Mouse (Mus musculus) liver, embryonic 14.5 days (tissue): Measurements from ENCODE around the gene Nfkbid. TPM values are rescaled to one million over a fixed set of nuclear protein-coding genes. Genes with fewer than 3 reads are reported as not detected.
A peak's percentile ranks its signal among the peaks of the same experiment; 100 is the strongest.

Experiments
- ATAC-seq: fragments of 200-750 bp; cut with Nextera tagmentation; 2 replicates; pipeline ENCODE4 v1.8.0; 2017; ENCODE audit warnings: moderate number of reproducible peaks, mild to moderate bottlenecking, moderate library complexity; ENCODE audit not compliant: insufficient read depth
- DNase-seq, 3 experiments: peaks; one replicate each; pipeline ENCODE4 v3.0.0-alpha.2; 2012 to 2013; ENCODE audit warnings: low read depth in 3 of 3, low spot score in 3 of 3
- H3K27ac ChIP-seq: fragments of 300-500 bp; sonication (generic); 2 replicates; pipeline ENCODE4 v1.5.1; 2014; ENCODE audit warnings: moderate library complexity, mild to moderate bottlenecking, control low read depth, inconsistent platforms
- H3K27me3 ChIP-seq: fragments of 300-500 bp; sonication (generic); 2 replicates; pipeline ENCODE4 v1.6.1; 2014; ENCODE audit warnings: mild to moderate bottlenecking, low read length, moderate library complexity; ENCODE audit not compliant: control insufficient read depth, insufficient read depth
- H3K36me3 ChIP-seq: fragments of 300-500 bp; sonication (generic); replicated peaks from 2 replicates; pipeline ENCODE4 v1.6.1; 2014; ENCODE audit warnings: low read depth; ENCODE audit not compliant: control insufficient read depth, insufficient read depth
- H3K4me1 ChIP-seq, 2 experiments: fragments of 200-500 bp in 1 of 2; fragments of 300-500 bp in 1 of 2; sonication (generic) in 1 of 2; replicated peaks; 2 replicates each; pipeline ENCODE4 v1.6.1; 2012 to 2014; ENCODE audit warnings: antibody characterized with exemption in 1 of 2, inconsistent platforms in 1 of 2, low read length in 1 of 2; ENCODE audit not compliant: control insufficient read depth in 2 of 2, insufficient read depth in 2 of 2
- H3K4me2 ChIP-seq: fragments of 300-500 bp; sonication (generic); 2 replicates; pipeline ENCODE4 v1.6.1; 2014; ENCODE audit warnings: low read depth, mild to moderate bottlenecking, control low read depth, moderate library complexity
- H3K4me3 ChIP-seq, 2 experiments: fragments of 200-500 bp in 1 of 2; fragments of 300-500 bp in 1 of 2; sonication (generic) in 1 of 2; 2 replicates each; pipeline ENCODE4 v1.5.1; 2012 to 2014; ENCODE audit warnings: low read depth in 2 of 2, low read length in 2 of 2, mild to moderate bottlenecking in 2 of 2, control low read depth in 1 of 2, inconsistent platforms in 1 of 2, moderate library complexity in 1 of 2; ENCODE audit not compliant: insufficient read depth in 1 of 2
- H3K9ac ChIP-seq: fragments of 300-500 bp; sonication (generic); replicated peaks from 2 replicates; pipeline ENCODE4 v1.6.1; 2014; ENCODE audit warnings: mild to moderate bottlenecking, control low read depth, moderate library complexity
- H3K9me3 ChIP-seq: fragments of 300-500 bp; sonication (generic); 2 replicates; pipeline ENCODE4 v1.6.1; 2016; ENCODE audit warnings: low read length, mixed read lengths; ENCODE audit not compliant: control insufficient read depth
- CTCF ChIP-seq: IDR thresholded peaks from 2 replicates; pipeline ENCODE4 v1.5.1; 2016; ENCODE audit warnings: antibody characterized with exemption, low read depth, control low read depth
- EP300 ChIP-seq: IDR thresholded peaks from 2 replicates; pipeline ENCODE4 v1.6.1; 2016; ENCODE audit warnings: antibody characterized with exemption, low read depth
- WGBS: fragments of 180-500 bp; shearing (Covaris S2); extraction: QIAGEN DNeasy Blood & Tissue Kit; methylation state at CpG from one replicate; pipeline ENCODE4 v1.1.7; 2014; ENCODE audit not compliant: insufficient replicate concordance; 5-methylcytosine and 5-hydroxymethylcytosine counted together
- polyA plus RNA-seq, 2 experiments: library from polyadenylated mRNA; depleted of rRNA in 1 of 2; stranded (reverse) in 1 of 2; unstranded in 1 of 2; fragments of >200 nt; fragmentation: Nextera tagmentation in 1 of 2; extraction: Ambion mirVana in 1 of 2; gene quantifications; 2 replicates each; pipeline versions ENCODE4 v1.2.1 to v1.2.3; 2012 to 2014

Nfkbid gene
- polyA plus RNA-seq, 2 experiments, result 0.69 to 1.2 TPM

DNA sequence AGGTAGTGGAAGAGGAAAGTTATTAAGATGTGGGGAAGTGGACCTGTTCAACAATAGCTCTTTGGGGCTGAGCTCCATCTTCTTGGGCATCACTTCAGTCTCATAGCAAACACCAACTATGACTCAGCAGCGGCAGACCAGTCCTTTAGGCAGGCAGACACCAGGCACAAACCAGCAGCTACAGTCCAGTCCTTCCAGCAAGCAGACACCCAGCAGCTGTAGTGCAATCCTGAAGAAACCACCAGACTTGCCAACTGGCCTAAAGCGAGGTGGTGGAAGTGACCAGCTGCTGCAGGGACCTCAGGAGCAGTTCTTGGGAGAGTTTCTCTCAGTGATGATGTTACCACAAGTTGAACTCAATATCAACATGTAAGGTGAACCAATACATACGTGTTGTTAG is 12.9 kb upstream of the Nfkbid start:
- Histone ChIP-seq H3K9ac (no peak overlapping the region), H3K27ac (no peak overlapping the region), H3K36me3 (no peaks in the 10 kb centered on the region), H3K4me1 (peaks cover 0 to 5% of the 10 kb centered on the region in 2 experiments; a peak in 1 of 4 replicates), H3K4me2 (no peak overlapping the region), H3K27me3 (no peaks in the 10 kb centered on the region), H3K4me3 (no peak overlapping the region), H3K9me3 (no peaks in the 10 kb centered on the region)
- TF ChIP-seq CTCF, result no peak
- TF ChIP-seq EP300, result no peak
- ATAC-seq (no peak), DNase-seq (no peak)
- 49% methylated on average over 3 of the region's 3 CpGs for WGBS

DNA sequence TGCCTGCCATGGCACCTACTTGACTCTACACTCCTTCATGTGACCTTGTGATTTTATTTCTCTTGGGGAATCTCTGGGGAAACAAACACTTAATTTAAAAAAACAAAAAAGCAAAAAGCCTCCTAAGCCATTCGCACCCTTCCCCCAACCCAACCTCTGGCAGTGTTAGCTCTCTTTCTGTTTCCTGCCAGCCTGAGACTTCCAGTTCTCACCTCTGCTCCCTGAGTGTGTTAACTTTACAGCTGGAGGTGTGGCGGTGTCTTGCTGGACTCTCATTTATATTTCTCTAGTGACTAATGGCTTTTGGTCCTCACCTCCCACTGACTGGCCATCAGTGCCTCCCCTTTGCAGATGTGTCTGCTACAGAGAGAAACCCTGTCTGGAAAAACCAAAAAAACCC is 11.7 kb upstream of the Nfkbid start:
- ATAC-seq (no peak), DNase-seq (no peak)
- TF ChIP-seq EP300 (no peak), CTCF (no peak)
- no peak overlapping the region for H3K27ac ChIP-seq
- H3K36me3 ChIP-seq, result no peaks in the 10 kb centered on the region
- WGBS, result 59% methylated on average over 2 of the region's 2 CpGs
- H3K4me1 ChIP-seq, result peaks cover 0 to 5% of the 10 kb centered on the region in 2 experiments; a peak in 1 of 4 replicates
- no peak overlapping the region for H3K9ac ChIP-seq
- no peaks in the 10 kb centered on the region for H3K9me3 ChIP-seq
- no peak overlapping the region for H3K4me2 ChIP-seq
- H3K4me3 ChIP-seq, result no peak overlapping the region
- H3K27me3 ChIP-seq, result no peaks in the 10 kb centered on the region

DNA sequence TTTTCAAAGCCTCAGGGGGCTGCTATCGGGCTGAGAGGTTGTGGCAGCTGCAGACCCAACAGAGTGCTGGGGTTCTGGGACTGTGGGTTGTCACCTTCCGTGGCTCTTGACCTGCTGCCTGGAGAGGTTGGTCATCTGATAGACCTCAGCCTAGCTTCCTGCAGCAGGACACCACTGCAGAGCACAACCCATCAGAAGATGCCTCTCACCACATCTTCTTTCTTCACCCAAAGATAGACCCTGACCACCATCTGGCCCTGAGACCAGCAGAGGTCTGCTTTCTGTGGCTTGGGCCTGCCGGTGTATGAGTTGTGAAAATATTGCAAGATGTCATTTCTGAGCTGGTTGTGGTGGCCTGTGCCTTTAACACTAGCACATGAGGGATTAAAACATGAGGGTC is 10.5 kb upstream of the Nfkbid start:
- peaks cover 0 to 5% of the 10 kb centered on the region in 2 experiments; a peak in 1 of 4 replicates for H3K4me1 ChIP-seq
- 31% methylated on average over 3 of the region's 3 CpGs for WGBS
- H3K4me2 ChIP-seq, result no peak overlapping the region
- H3K9ac ChIP-seq, result no peak overlapping the region
- no peak overlapping the region for H3K4me3 ChIP-seq
- DNase-seq (no peak), ATAC-seq (no peak)
- no peaks in the 10 kb centered on the region for H3K36me3 ChIP-seq
- H3K27ac ChIP-seq, result no peak overlapping the region
- no peaks in the 10 kb centered on the region for H3K27me3 ChIP-seq
- H3K9me3 ChIP-seq, result no peaks in the 10 kb centered on the region
- no peak for TF ChIP-seq EP300
- no peak for TF ChIP-seq CTCF

DNA sequence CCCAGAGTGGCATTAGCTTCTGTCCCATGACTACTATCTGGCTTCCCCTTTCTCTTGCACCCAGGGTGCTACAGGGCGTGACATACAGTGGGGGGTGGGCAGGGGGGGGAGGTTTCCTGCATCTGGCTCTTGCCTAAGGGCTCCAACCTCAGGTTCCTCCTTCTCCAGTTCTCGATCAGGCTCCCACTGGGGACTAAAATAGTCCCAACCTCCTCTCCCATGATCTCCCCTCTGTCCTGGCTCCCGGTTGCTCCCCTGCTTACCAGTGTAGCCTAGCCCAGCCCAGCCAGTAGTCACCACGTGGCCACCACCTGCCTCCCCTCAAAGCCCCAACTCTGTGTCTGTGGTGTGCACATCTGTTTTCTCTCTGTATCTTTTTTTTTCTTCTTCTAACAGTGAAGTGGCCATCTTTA is 8.8 kb upstream of the Nfkbid start:
- H3K27me3 ChIP-seq, result no peaks in the 10 kb centered on the region
- H3K4me2 ChIP-seq, result no peak overlapping the region
- no peak overlapping the region for H3K9ac ChIP-seq
- H3K27ac ChIP-seq, result no peak overlapping the region
- no peaks in the 10 kb centered on the region for H3K36me3 ChIP-seq
- WGBS, result 6% methylated on average over 4 of the region's 4 CpGs
- peaks cover 0 to 5% of the 10 kb centered on the region in 2 experiments; a peak in 1 of 4 replicates for H3K4me1 ChIP-seq
- DNase-seq, result no peak
- no peak overlapping the region for H3K4me3 ChIP-seq
- H3K9me3 ChIP-seq, result no peaks in the 10 kb centered on the region
- ATAC-seq, result peak; percentile 18; the same call in 1 of the 2 replicates
- TF ChIP-seq EP300, result no peak
- TF ChIP-seq CTCF, result no peak

DNA sequence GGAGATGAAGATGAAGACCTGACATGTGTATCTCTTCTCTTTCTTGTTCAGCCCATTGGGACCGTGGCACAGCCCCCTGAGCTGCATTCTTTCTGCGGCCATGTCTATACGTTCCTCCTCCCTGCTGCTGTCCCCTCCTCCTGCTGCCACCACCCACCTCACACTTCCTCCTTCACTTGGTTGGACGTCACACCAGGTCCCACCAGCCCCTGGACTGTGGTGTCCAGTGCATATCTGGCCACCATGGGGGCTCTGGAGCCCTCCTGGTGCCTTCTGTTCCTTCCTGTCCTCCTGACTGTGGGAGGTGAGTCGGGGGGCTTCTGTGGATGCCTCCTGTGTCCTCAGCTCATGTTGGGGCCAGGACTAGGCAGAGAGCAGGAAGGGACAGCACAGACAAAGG is 7.9 kb upstream of the Nfkbid start, which contains the start of gene Tyrobp:
Gene Tyrobp, plus strand, starts transcription at position 165 of the 400 bp plus-strand sequence.
- DNase-seq (no peak), ATAC-seq (no peak)
- Histone ChIP-seq H3K4me3 (peak within 1 kb of the TSS in 1 of 2 experiments; percentile 25; a peak in 3 of 4 replicates), H3K9me3 (no peaks in the 10 kb centered on the region), H3K4me2 (no peak within 1 kb of the TSS), H3K27ac (no peak within 1 kb of the TSS), H3K9ac (no peak within 1 kb of the TSS), H3K36me3 (no peaks in the 10 kb centered on the region), H3K27me3 (no peaks in the 10 kb centered on the region), H3K4me1 (peaks cover 0 to 5% of the 10 kb centered on the region in 2 experiments; a peak in 1 of 4 replicates)
- 24% methylated on average over 5 of the region's 5 CpGs for WGBS
- TF ChIP-seq CTCF (no peak), EP300 (no peak)
